Mouse (Mus musculus): Measurements from ENCODE around the gene Txn2. TPM values are rescaled to one million over a fixed set of nuclear protein-coding genes. Genes with fewer than 3 reads are reported as not detected.

The Txn2 gene
- polyA plus RNA-seq, 1 experiment from 2014 or later = 261 TPM

- DNase-seq (no peak), ATAC-seq (no peak)
- WGBS (ENCODE audit: insufficient replicate concordance) = 62% methylated on average over 3 of the region's 3 CpGs
Observed at GRCm38 (mm10) chr15:77876716-77877115, 52.1 kb downstream of the Txn2 start.

GRCm38 (mm10) chr15:77875953-77876352 is 52.9 kb downstream of the Txn2 start:
- Histone ChIP-seq H3K27ac (ENCODE audit: low read depth) (no peak overlapping the region; the same call in 1 of the 2 replicates), H3K9ac (replicated peaks) (no peak overlapping the region), H3K9me3 (ENCODE audit: low read length) (no peaks in the 10 kb centered on the region), H3K4me3 (ENCODE audit: low read depth, low read length) (no peak overlapping the region), H3K4me1 (ENCODE audit: insufficient read depth) (peaks cover 7% of the 10 kb centered on the region; the same call in 1 of the 2 replicates), H3K36me3 (replicated peaks; ENCODE audit: insufficient read depth, low read length) (no peaks in the 10 kb centered on the region), H3K27me3 (ENCODE audit: insufficient read depth, low read length) (no peaks in the 10 kb centered on the region), H3K4me2 (ENCODE audit: low read depth, low read length) (no peak overlapping the region)
- TF ChIP-seq EP300 (IDR thresholded peaks at IDR 0.05; ENCODE audit: low read depth) (no peak), CTCF (IDR thresholded peaks at IDR 0.05; ENCODE audit: low read depth) (no peak)
- ATAC-seq (no peak), DNase-seq (no peak)
- WGBS (ENCODE audit: insufficient replicate concordance) = 84% methylated on average over 6 of the region's 6 CpGs

More at GRCm38 (mm10) chr15:77876716-77877115, 52.1 kb downstream of the Txn2 start:
- no peaks in the 10 kb centered on the region for H3K9me3 ChIP-seq (ENCODE audit: low read length)
- H3K9ac ChIP-seq (replicated peaks) = no peak overlapping the region
- no peaks in the 10 kb centered on the region for H3K27me3 ChIP-seq (ENCODE audit: insufficient read depth, low read length)
- no peak overlapping the region for H3K4me3 ChIP-seq (ENCODE audit: low read depth, low read length)
- TF ChIP-seq EP300 (IDR thresholded peaks at IDR 0.05; ENCODE audit: low read depth) (no peak), CTCF (IDR thresholded peaks at IDR 0.05; ENCODE audit: low read depth) (no peak)
- H3K27ac ChIP-seq (ENCODE audit: low read depth) = no peak overlapping the region
- peaks cover 11% of the 10 kb centered on the region for H3K4me1 ChIP-seq (ENCODE audit: insufficient read depth)
- H3K36me3 ChIP-seq (replicated peaks; ENCODE audit: insufficient read depth, low read length) = no peaks in the 10 kb centered on the region
- no peak overlapping the region for H3K4me2 ChIP-seq (ENCODE audit: low read depth, low read length)

- Histone ChIP-seq H3K27me3 (ENCODE audit: insufficient read depth, low read length) (no peaks in the 10 kb centered on the region), H3K4me3 (ENCODE audit: low read depth, low read length) (no peak overlapping the region), H3K27ac (ENCODE audit: low read depth) (peak overlapping the region; percentile 13; the same call in 1 of the 2 replicates), H3K36me3 (replicated peaks; ENCODE audit: insufficient read depth, low read length) (no peaks in the 10 kb centered on the region), H3K9ac (replicated peaks) (no peak overlapping the region), H3K4me1 (ENCODE audit: insufficient read depth) (peaks cover 7% of the 10 kb centered on the region; the same call in 1 of the 2 replicates), H3K9me3 (ENCODE audit: low read length) (no peaks in the 10 kb centered on the region), H3K4me2 (ENCODE audit: low read depth, low read length) (peak overlapping the region; percentile 29)
- 78% methylated on average over 9 of the region's 9 CpGs for WGBS (ENCODE audit: insufficient replicate concordance)
- DNase-seq (no peak), ATAC-seq (peak; percentile 61; the same call in 1 of the 2 replicates)
- TF ChIP-seq CTCF (IDR thresholded peaks at IDR 0.05; ENCODE audit: low read depth) = no peak
Observed at GRCm38 (mm10) chr15:77874807-77875206, 54.0 kb downstream of the Txn2 start.

- TF ChIP-seq EP300 (IDR thresholded peaks at IDR 0.05; ENCODE audit: low read depth) (no peak), CTCF (IDR thresholded peaks at IDR 0.05; ENCODE audit: low read depth) (no peak)
- H3K9ac ChIP-seq (replicated peaks) = no peak overlapping the region
- H3K4me1 ChIP-seq (ENCODE audit: insufficient read depth) = peaks cover 7% of the 10 kb centered on the region; the same call in 1 of the 2 replicates
- DNase-seq (no peak), ATAC-seq (peak; percentile 43; the same call in 1 of the 2 replicates)
- no peaks in the 10 kb centered on the region for H3K36me3 ChIP-seq (replicated peaks; ENCODE audit: insufficient read depth, low read length)
- no peak overlapping the region for H3K4me3 ChIP-seq (ENCODE audit: low read depth, low read length)
- 40% methylated on average over 4 of the region's 4 CpGs for WGBS (ENCODE audit: insufficient replicate concordance)
- H3K27ac ChIP-seq (ENCODE audit: low read depth) = peak overlapping the region; percentile 13; the same call in 1 of the 2 replicates
- no peaks in the 10 kb centered on the region for H3K9me3 ChIP-seq (ENCODE audit: low read length)
- H3K27me3 ChIP-seq (ENCODE audit: insufficient read depth, low read length) = no peaks in the 10 kb centered on the region
- peak overlapping the region; percentile 29 for H3K4me2 ChIP-seq (ENCODE audit: low read depth, low read length)
Observed at GRCm38 (mm10) chr15:77874310-77874709, 54.5 kb downstream of the Txn2 start.

- peak; percentile 33; the same call in 1 of the 2 replicates for ATAC-seq
- TF ChIP-seq EP300 (IDR thresholded peaks at IDR 0.05; ENCODE audit: low read depth) (no peak), CTCF (IDR thresholded peaks at IDR 0.05; ENCODE audit: low read depth) (no peak)
- WGBS (ENCODE audit: insufficient replicate concordance) = 72% methylated on average over 2 of the region's 2 CpGs
Observed at GRCm38 (mm10) chr15:77873564-77873963, 55.2 kb downstream of the Txn2 start.

GRCm38 (mm10) chr15:77872996-77873395 is 55.8 kb downstream of the Txn2 start:
- no peak overlapping the region for H3K27ac ChIP-seq (ENCODE audit: low read depth)

More at GRCm38 (mm10) chr15:77873564-77873963, 55.2 kb downstream of the Txn2 start:
- H3K27ac ChIP-seq (ENCODE audit: low read depth) = 0 out of 2 replicates have a peak overlapping the region, but pooled peaks have one; percentile 25
- peaks cover 7% of the 10 kb centered on the region; the same call in 1 of the 2 replicates for H3K4me1 ChIP-seq (ENCODE audit: insufficient read depth)
- no peak overlapping the region for H3K4me3 ChIP-seq (ENCODE audit: low read depth, low read length)
- no peaks in the 10 kb centered on the region for H3K36me3 ChIP-seq (replicated peaks; ENCODE audit: insufficient read depth, low read length)
- H3K9ac ChIP-seq (replicated peaks) = no peak overlapping the region
- 0 out of 2 replicates have a peak overlapping the region, but pooled peaks have one; percentile 29 for H3K4me2 ChIP-seq (ENCODE audit: low read depth, low read length)
- no peaks in the 10 kb centered on the region for H3K27me3 ChIP-seq (ENCODE audit: insufficient read depth, low read length)
- no peak for DNase-seq
- no peaks in the 10 kb centered on the region for H3K9me3 ChIP-seq (ENCODE audit: low read length)

More at GRCm38 (mm10) chr15:77872996-77873395, 55.8 kb downstream of the Txn2 start:
- TF ChIP-seq EP300 (IDR thresholded peaks at IDR 0.05; ENCODE audit: low read depth) (no peak), CTCF (IDR thresholded peaks at IDR 0.05; ENCODE audit: low read depth) (no peak)
- Histone ChIP-seq H3K4me3 (ENCODE audit: low read depth, low read length) (no peak overlapping the region), H3K4me1 (ENCODE audit: insufficient read depth) (peaks cover 7% of the 10 kb centered on the region; the same call in 1 of the 2 replicates), H3K9me3 (ENCODE audit: low read length) (no peaks in the 10 kb centered on the region), H3K36me3 (replicated peaks; ENCODE audit: insufficient read depth, low read length) (no peaks in the 10 kb centered on the region), H3K4me2 (ENCODE audit: low read depth, low read length) (no peak overlapping the region), H3K27me3 (ENCODE audit: insufficient read depth, low read length) (no peaks in the 10 kb centered on the region), H3K9ac (replicated peaks) (no peak overlapping the region)
- ATAC-seq = no peak
- no peak for DNase-seq
- 77% methylated on average over 3 of the region's 3 CpGs for WGBS (ENCODE audit: insufficient replicate concordance)
